Mouse (Mus musculus): ENCODE results near the gene Zfp934. TPM values are rescaled to one million over a fixed set of nuclear protein-coding genes. Genes with fewer than 3 reads are reported as not detected.
"Not testable (repeated sequence)": the region's sequence is repeated elsewhere in the genome, so short reads cannot be mapped to it uniquely, and the experiment has no call there.

Gene Zfp934
- total RNA-seq (2015; ENCODE audit: low replicate concordance) (0.96 and 6.3 TPM in 2 replicates), total RNA-seq (2017; ENCODE audit: low replicate concordance) (3.6 and 3.7 TPM in 2 replicates)

DNA sequence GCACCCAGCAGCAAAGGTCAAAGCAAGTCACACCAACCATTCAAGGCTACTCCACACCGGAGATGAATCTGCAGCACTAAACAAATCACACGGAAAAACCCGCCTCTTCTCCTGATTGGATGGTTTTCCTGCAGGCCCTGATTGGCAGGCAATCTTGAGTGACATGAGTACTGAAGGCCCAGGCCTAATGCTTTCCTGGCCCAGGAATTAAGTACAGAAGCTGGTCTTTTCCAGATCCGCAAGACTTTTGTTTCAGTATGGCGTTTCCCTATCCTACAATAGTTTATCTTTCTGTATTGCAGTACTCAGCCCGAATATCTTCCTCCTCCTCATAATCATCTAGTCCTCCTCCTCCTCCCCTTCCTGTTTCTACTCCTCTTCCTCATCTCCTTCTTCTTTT lies at the start of gene Zfp934:
Gene Zfp934, minus strand, starts transcription at position 101 of the 400 bp plus-strand sequence.
- not testable (repeated sequence) for ATAC-seq (replicated peaks; ENCODE audit: low FRiP score, poor library complexity, severe bottlenecking)

DNA sequence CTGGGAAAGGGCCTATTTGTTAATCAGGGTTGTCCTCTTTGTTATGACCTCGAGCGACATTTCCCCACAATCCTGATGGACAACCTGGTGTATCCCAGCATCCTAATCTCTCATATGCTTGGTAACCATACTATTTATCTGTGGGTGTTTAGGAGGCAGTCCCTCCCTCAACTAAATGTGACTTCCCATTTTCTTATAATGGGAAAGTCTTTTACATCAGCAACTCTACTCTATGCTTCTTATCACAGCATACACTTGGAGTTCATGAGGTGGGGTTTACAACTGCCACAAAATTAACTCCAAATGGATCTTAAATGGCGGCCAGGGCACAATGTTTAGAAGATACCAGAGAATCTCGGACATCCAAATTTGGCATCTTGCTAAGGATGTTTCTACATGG lies 46.5 kb upstream of the Zfp934 start:
- ATAC-seq (replicated peaks; ENCODE audit: low FRiP score, poor library complexity, severe bottlenecking), result not testable (repeated sequence)

DNA sequence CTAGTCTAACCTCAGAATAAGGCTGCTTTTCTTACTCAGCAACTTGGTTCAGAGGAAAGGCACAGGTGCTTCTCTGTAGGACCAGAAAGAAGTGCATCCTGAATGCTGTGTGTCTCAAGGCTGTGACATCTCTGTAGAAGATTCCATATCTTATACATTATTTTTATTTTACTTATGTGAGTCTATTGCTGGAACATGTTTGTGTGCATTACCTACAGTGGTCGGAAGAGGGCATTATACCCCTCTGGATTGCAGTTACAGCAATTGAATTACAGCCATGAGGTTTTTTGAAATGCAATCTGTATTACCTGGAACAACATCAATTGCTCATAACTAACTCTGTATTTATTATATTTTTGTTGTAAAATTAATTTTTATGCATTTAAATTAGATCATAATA lies 9.3 kb downstream of the Zfp934 start:
- not testable (repeated sequence) for ATAC-seq (replicated peaks; ENCODE audit: low FRiP score, poor library complexity, severe bottlenecking)

DNA sequence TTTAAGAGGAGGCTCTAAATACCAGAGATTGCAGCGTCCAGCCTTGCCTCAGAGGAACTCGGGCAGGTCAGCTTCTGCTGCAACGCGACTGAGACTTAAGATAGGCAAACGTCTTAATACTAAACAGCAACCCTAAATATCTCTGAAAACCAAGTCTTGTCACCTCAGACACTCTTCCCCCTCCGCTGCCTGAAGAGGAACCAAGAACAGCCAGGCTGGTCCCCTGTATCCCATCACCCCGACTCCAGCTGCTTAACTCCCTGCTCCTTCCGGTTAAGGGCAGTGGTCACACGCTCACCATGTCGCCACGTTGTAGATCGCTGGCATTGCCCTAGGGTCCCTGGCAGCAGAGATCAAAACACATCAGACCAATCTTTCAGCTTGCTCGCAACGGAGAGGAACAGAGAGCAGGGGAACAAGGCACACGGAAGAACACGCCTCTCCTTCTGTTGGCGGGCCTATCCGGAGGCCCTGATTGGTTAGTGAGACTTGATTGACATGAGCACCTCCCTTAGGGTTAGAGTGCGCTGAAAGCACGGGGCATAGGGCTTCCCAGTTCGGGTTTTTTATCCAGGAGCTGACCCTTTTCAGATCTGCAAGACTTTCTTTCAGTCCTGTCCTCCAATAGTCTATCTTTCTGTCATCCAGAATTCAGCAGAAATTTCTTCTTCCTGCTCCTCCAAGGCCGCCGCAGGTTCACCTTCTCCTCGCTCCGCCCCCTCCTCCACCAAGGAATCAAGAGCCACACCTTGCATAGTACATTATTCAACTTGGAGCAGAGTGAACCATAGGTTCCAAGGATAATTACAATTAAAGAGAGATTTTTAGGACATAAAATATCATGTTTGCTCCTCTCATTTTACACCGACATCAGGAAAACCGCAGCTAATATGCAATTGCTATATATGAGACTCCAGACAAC lies 12.5 kb downstream of the Zfp934 start, which contains the start of gene Zfp935:
Gene Zfp935, minus strand, starts transcription at position 323 of the 922 bp plus-strand sequence.
- ATAC-seq (replicated peaks; ENCODE audit: low FRiP score, poor library complexity, severe bottlenecking), result peak; percentile 55

- ATAC-seq (replicated peaks; ENCODE audit: low FRiP score, poor library complexity, severe bottlenecking), result not testable (repeated sequence)
Measured at GRCm38 (mm10) chr13:62530129-62530528, 40.9 kb downstream of the Zfp934 start.

DNA sequence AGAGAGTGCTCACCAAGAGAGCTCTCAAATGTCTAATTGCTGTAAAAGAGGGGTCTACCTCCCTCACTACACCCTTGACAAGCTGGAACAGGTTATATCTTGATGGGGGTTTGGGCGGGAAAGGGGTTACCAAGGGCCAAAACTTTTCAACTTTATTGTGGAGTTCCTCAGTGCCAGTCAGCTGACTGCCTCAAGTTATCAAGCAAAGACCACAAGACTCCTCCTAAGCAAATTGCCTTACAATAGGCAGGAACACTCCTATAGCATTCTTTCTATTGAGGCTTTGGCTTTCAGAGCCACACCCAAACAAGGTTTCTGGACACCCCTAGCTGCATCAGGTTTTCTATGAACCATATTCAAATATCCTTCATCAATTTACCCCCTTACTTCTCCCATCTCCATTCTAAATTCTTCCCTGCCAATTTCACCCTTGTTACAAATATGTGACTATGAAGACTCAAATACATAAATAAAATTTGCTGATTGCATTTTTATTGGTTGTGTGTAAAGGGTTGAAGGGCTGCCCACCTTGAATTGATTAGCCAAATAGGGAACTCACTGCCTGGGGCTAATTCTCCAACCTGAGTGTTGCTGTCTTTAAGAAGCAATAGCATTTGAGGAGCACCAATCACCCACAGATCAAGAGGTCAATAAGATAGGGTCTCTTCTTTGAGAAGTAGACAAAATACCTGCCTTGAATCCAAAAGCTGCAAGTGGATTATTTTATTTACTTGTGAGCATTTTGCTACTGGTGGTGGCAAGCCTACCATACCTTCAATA lies 60.2 kb downstream of the Zfp934 start:
- ATAC-seq (replicated peaks; ENCODE audit: low FRiP score, poor library complexity, severe bottlenecking), result not testable (repeated sequence)

- not testable (repeated sequence) for ATAC-seq (replicated peaks; ENCODE audit: low FRiP score, poor library complexity, severe bottlenecking)
Measured at GRCm38 (mm10) chr13:62472661-62473060, 98.3 kb downstream of the Zfp934 start.

DNA sequence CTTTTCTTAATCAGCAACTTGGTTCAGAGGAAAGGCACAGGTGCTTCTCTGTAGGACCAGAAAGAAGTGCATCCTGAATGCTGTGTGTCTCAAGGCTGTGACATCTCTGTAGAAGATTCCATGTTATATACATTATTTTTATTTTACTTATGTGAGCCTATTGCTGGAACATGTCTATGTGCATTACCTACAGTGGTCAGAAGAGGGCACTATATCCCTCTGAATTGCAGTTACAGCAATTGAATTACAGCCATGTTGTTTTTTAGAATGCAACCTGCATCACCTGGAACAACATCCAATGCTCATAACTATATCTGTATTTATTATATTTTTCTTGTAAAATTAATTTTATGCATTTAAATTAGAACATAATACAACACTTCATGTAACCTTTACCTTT lies 101.1 kb downstream of the Zfp934 start:
- ATAC-seq (replicated peaks; ENCODE audit: low FRiP score, poor library complexity, severe bottlenecking), result not testable (repeated sequence)

DNA sequence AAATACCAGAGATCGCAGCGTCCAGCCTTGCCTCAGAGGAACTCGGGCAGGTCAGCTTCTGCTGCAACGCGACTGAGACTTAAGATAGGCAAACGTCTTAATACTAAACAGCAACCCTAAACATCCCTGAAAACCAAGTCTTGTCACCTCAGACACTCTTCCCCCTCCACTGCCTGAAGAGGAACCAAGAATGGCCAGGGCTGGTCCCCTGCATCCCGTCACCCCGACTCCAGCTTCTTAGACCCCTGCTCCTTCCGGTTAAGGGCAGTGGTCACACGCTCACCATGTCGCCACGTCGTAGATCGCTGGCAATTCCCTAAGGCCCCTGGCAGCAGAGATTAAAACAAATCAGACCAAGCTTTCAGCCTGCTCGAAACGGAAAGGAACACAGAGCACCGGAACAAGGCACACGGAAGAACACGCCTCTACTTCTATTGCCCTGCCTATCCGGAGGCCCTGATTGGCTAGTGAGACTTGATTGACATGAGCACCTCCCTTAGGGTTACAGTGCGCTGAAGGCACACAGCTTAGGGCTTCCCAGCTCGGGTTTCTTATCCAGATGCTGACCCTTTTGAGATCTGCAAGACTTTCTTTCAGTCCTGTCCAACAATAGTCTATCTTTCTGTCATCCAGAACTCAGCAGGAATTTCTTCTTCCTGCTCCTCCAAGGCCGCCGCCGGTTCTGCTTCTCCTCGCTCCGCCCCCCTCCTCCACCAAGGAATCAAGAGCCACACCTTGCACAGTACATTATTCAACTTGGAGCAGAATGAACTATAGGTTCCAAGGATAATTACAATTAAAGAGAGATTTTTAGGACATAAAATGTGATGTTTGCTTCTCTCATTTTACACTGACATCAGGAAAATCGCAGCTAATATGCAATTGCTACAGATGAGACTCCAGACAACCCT lies 104.3 kb downstream of the Zfp934 start, which contains the start of gene Gm49359:
Gene Gm49359, minus strand, starts transcription at position 409 of the 911 bp plus-strand sequence.
- ATAC-seq (replicated peaks; ENCODE audit: low FRiP score, poor library complexity, severe bottlenecking), result peak; percentile 97

Other genes with a start within 250 kb of the Zfp934 start
- gene Gm3604, start 188.0 kb downstream of the Zfp934 start, total RNA-seq (2015; ENCODE audit: low replicate concordance), result 10.2 TPM in 1 of 2 replicates, not detected in the other
- 2.0 and 3.2 TPM in 2 replicates for gene Gm3604, start 188.0 kb downstream of the Zfp934 start, total RNA-seq (2017; ENCODE audit: low replicate concordance)
- gene Gm49359, start 104.4 kb downstream of the Zfp934 start, total RNA-seq (2015; ENCODE audit: low replicate concordance), result 6.1 TPM in 1 of 2 replicates, not detected in the other
- gene Gm49359, start 104.4 kb downstream of the Zfp934 start, total RNA-seq (2017; ENCODE audit: low replicate concordance), result 1.9 and 5.4 TPM in 2 replicates
- 12.5 TPM in 1 of 2 replicates, not detected in the other for gene Zfp935, start 12.7 kb downstream of the Zfp934 start, total RNA-seq (2015; ENCODE audit: low replicate concordance)
- gene Zfp935, start 12.7 kb downstream of the Zfp934 start, total RNA-seq (2017; ENCODE audit: low replicate concordance), result not detected in 2 replicates
- 1.5 TPM in 1 of 2 replicates, not detected in the other for gene 6720489N17Rik, start 53.0 kb upstream of the Zfp934 start, total RNA-seq (2015; ENCODE audit: low replicate concordance)
- gene 6720489N17Rik, start 53.0 kb upstream of the Zfp934 start, total RNA-seq (2017; ENCODE audit: low replicate concordance), result 0.51 and 1.3 TPM in 2 replicates
- 4.4 and 4.8 TPM in 2 replicates for gene Platr25, start 189.5 kb upstream of the Zfp934 start, total RNA-seq (2015; ENCODE audit: low replicate concordance)
- 0.60 and 10.3 TPM in 2 replicates for gene Platr25, start 189.5 kb upstream of the Zfp934 start, total RNA-seq (2017; ENCODE audit: low replicate concordance)
- gene Gm5141, start 214.6 kb upstream of the Zfp934 start, total RNA-seq (2015; ENCODE audit: low replicate concordance), result 0.63 and 4.6 TPM in 2 replicates
- gene Gm5141, start 214.6 kb upstream of the Zfp934 start, total RNA-seq (2017; ENCODE audit: low replicate concordance), result 1.4 TPM in 2 replicates

Data from erythroblast, adult 5-6 weeks (primary cell).